Mouse (Mus musculus): ENCODE results near the gene Csf2. TPM values are rescaled to one million over a fixed set of nuclear protein-coding genes. Genes with fewer than 3 reads are reported as not detected.

Gene Csf2
- polyA plus RNA-seq, 1 experiment, result not detected

GRCm38 (mm10) chr11:54256624-54257376 is 7.3 kb upstream of the Csf2 start:
- no peaks in the 10 kb centered on the region for H3K79me2 ChIP-seq (ENCODE audit: control insufficient read depth, insufficient read depth)
- no peak overlapping the region for H3K4me2 ChIP-seq (ENCODE audit: low read depth)

GRCm38 (mm10) chr11:54254114-54254513 is 4.6 kb upstream of the Csf2 start:
- H3K27me3 ChIP-seq (ENCODE audit: control insufficient read depth, insufficient read depth, insufficient read length), result no peaks in the 10 kb centered on the region

More at GRCm38 (mm10) chr11:54256624-54257376, 7.3 kb upstream of the Csf2 start:
- no peak overlapping the region for H3K4me3 ChIP-seq
- TF ChIP-seq REST (IDR thresholded peaks at IDR 0.05; ENCODE audit: insufficient read depth, insufficient read length), result no peak
- peak; percentile 77 to 90 (median 87) for TF ChIP-seq MYOG (IDR thresholded peaks at IDR 0.05; ENCODE audit: control insufficient read depth in 1 of 3, insufficient read depth in 1 of 3, insufficient read length in 2 of 3, low read depth in 2 of 3)
- peak; percentile 81 to 91 (median 87) for TF ChIP-seq MYOD1 (IDR thresholded peaks at IDR 0.05; ENCODE audit: control insufficient read depth in 1 of 3, insufficient read length in 2 of 3, low read depth in 2 of 3)
- TF ChIP-seq POLR2A (IDR thresholded peaks at IDR 0.05; ENCODE audit: insufficient read length, low read depth), result no peak
- TF ChIP-seq USF1 (IDR thresholded peaks at IDR 0.05; ENCODE audit: low read depth), result no peak
- H3ac ChIP-seq (ENCODE audit: control insufficient read depth, insufficient read length), result no peak overlapping the region
- no peaks in the 10 kb centered on the region for H3K36me3 ChIP-seq (ENCODE audit: control insufficient read depth, insufficient read depth)
- no peaks in the 10 kb centered on the region for H3K27me3 ChIP-seq (ENCODE audit: control insufficient read depth, insufficient read depth, insufficient read length)

GRCm38 (mm10) chr11:54250575-54250974 is 1.1 kb upstream of the Csf2 start:
- Histone ChIP-seq H3K79me2 (ENCODE audit: control insufficient read depth, insufficient read depth) (no peaks in the 10 kb centered on the region), H3K27me3 (ENCODE audit: control insufficient read depth, insufficient read depth, insufficient read length) (no peaks in the 10 kb centered on the region), H3K4me3 (no peak overlapping the region), H3ac (ENCODE audit: control insufficient read depth, insufficient read length) (no peak overlapping the region), H3K36me3 (ENCODE audit: control insufficient read depth, insufficient read depth) (no peaks in the 10 kb centered on the region), H3K4me2 (ENCODE audit: low read depth) (no peak overlapping the region)
- TF ChIP-seq CEBPB (IDR thresholded peaks at IDR 0.05; ENCODE audit: insufficient read depth, poor library complexity, severe bottlenecking), result no peak
- no peak for TF ChIP-seq TCF3 (IDR thresholded peaks at IDR 0.05; ENCODE audit: insufficient read length, low read depth)
- no peak for TF ChIP-seq TCF12 (IDR thresholded peaks at IDR 0.05; ENCODE audit: insufficient read depth, poor library complexity, severe bottlenecking)
- TF ChIP-seq MYOG (IDR thresholded peaks at IDR 0.05; ENCODE audit: control insufficient read depth in 1 of 3, insufficient read depth in 1 of 3, insufficient read length in 2 of 3, low read depth in 2 of 3), result no peak
- no peak for TF ChIP-seq E2F4 (IDR thresholded peaks at IDR 0.05; ENCODE audit: insufficient read depth)
- no peak for TF ChIP-seq MAX (IDR thresholded peaks at IDR 0.05; ENCODE audit: low read depth)
- TF ChIP-seq REST (IDR thresholded peaks at IDR 0.05; ENCODE audit: insufficient read depth, insufficient read length), result no peak

More at GRCm38 (mm10) chr11:54254114-54254513, 4.6 kb upstream of the Csf2 start:
- Histone ChIP-seq H3K36me3 (ENCODE audit: control insufficient read depth, insufficient read depth) (no peaks in the 10 kb centered on the region), H3ac (ENCODE audit: control insufficient read depth, insufficient read length) (no peak overlapping the region), H3K79me2 (ENCODE audit: control insufficient read depth, insufficient read depth) (no peaks in the 10 kb centered on the region), H3K4me3 (no peak overlapping the region), H3K4me2 (ENCODE audit: low read depth) (no peak overlapping the region)
- TF ChIP-seq TCF12 (IDR thresholded peaks at IDR 0.05; ENCODE audit: insufficient read depth, poor library complexity, severe bottlenecking), result no peak
- TF ChIP-seq CEBPB (IDR thresholded peaks at IDR 0.05; ENCODE audit: insufficient read depth, poor library complexity, severe bottlenecking), result no peak

- Histone ChIP-seq H3K27me3 (ENCODE audit: control insufficient read depth, insufficient read depth, insufficient read length) (no peaks in the 10 kb centered on the region), H3K4me2 (ENCODE audit: low read depth) (no peak overlapping the region), H3ac (ENCODE audit: control insufficient read depth, insufficient read length) (no peak overlapping the region), H3K36me3 (ENCODE audit: control insufficient read depth, insufficient read depth) (no peaks in the 10 kb centered on the region), H3K4me3 (no peak overlapping the region), H3K79me2 (ENCODE audit: control insufficient read depth, insufficient read depth) (no peaks in the 10 kb centered on the region)
- TF ChIP-seq E2F4 (IDR thresholded peaks at IDR 0.05; ENCODE audit: insufficient read depth) (no peak), USF1 (IDR thresholded peaks at IDR 0.05; ENCODE audit: low read depth) (no peak), REST (IDR thresholded peaks at IDR 0.05; ENCODE audit: insufficient read depth, insufficient read length) (no peak), MYOD1 (IDR thresholded peaks at IDR 0.05; ENCODE audit: control insufficient read depth in 1 of 3, insufficient read length in 2 of 3, low read depth in 2 of 3) (no peak), POLR2A (IDR thresholded peaks at IDR 0.05; ENCODE audit: insufficient read length, low read depth) (no peak), CEBPB (IDR thresholded peaks at IDR 0.05; ENCODE audit: insufficient read depth, poor library complexity, severe bottlenecking) (no peak), MYOG (IDR thresholded peaks at IDR 0.05; ENCODE audit: control insufficient read depth in 1 of 3, insufficient read depth in 1 of 3, insufficient read length in 2 of 3, low read depth in 2 of 3) (no peak), TCF12 (IDR thresholded peaks at IDR 0.05; ENCODE audit: insufficient read depth, poor library complexity, severe bottlenecking) (no peak), MAX (IDR thresholded peaks at IDR 0.05; ENCODE audit: low read depth) (no peak), SRF (IDR thresholded peaks at IDR 0.05; ENCODE audit: control insufficient read depth, insufficient read length, low read depth) (no peak), POLR2AphosphoS2 (IDR thresholded peaks at IDR 0.05; ENCODE audit: insufficient read length, low read depth) (no peak), TCF3 (IDR thresholded peaks at IDR 0.05; ENCODE audit: insufficient read length, low read depth) (no peak)
These were observed 281 bp upstream of the Csf2 start for GRCm38 (mm10) chr11:54249748-54250147.

- TF ChIP-seq TCF3 (IDR thresholded peaks at IDR 0.05; ENCODE audit: insufficient read length, low read depth), result no peak
- no peak for TF ChIP-seq MYOG (IDR thresholded peaks at IDR 0.05; ENCODE audit: control insufficient read depth in 1 of 3, insufficient read depth in 1 of 3, insufficient read length in 2 of 3, low read depth in 2 of 3)
- TF ChIP-seq USF1 (IDR thresholded peaks at IDR 0.05; ENCODE audit: low read depth), result no peak
- TF ChIP-seq REST (IDR thresholded peaks at IDR 0.05; ENCODE audit: insufficient read depth, insufficient read length), result no peak
- TF ChIP-seq CEBPB (IDR thresholded peaks at IDR 0.05; ENCODE audit: insufficient read depth, poor library complexity, severe bottlenecking), result no peak
- TF ChIP-seq SRF (IDR thresholded peaks at IDR 0.05; ENCODE audit: control insufficient read depth, insufficient read length, low read depth), result no peak
- TF ChIP-seq MYOD1 (IDR thresholded peaks at IDR 0.05; ENCODE audit: control insufficient read depth in 1 of 3, insufficient read length in 2 of 3, low read depth in 2 of 3), result no peak
- no peak for TF ChIP-seq MAX (IDR thresholded peaks at IDR 0.05; ENCODE audit: low read depth)
- TF ChIP-seq POLR2AphosphoS2 (IDR thresholded peaks at IDR 0.05; ENCODE audit: insufficient read length, low read depth), result no peak
- TF ChIP-seq TCF12 (IDR thresholded peaks at IDR 0.05; ENCODE audit: insufficient read depth, poor library complexity, severe bottlenecking), result no peak
- TF ChIP-seq POLR2A (IDR thresholded peaks at IDR 0.05; ENCODE audit: insufficient read length, low read depth), result no peak
- Histone ChIP-seq H3K4me2 (ENCODE audit: low read depth) (no peak overlapping the region), H3K79me2 (ENCODE audit: control insufficient read depth, insufficient read depth) (no peaks in the 10 kb centered on the region), H3K36me3 (ENCODE audit: control insufficient read depth, insufficient read depth) (no peaks in the 10 kb centered on the region), H3K27me3 (ENCODE audit: control insufficient read depth, insufficient read depth, insufficient read length) (no peaks in the 10 kb centered on the region), H3ac (ENCODE audit: control insufficient read depth, insufficient read length) (no peak overlapping the region), H3K4me3 (no peak overlapping the region)
These were observed 2.1 kb downstream of the Csf2 start for GRCm38 (mm10) chr11:54247251-54247950.

Measured in myocyte (in vitro differentiated cells).